Mouse (Mus musculus) embryonic facial prominence, embryonic 12.5 days (tissue): ENCODE measurements around the gene Gm20767. TPM values are rescaled to one million over a fixed set of nuclear protein-coding genes. Genes with fewer than 3 reads are reported as not detected.
"Not testable (repeated sequence)": the region's sequence is repeated elsewhere in the genome, so short reads cannot be mapped to it uniquely, and the experiment has no call there.

Source experiments
- ATAC-seq: fragments of 200-750 bp; cut with Nextera tagmentation; 2 replicates; pipeline ENCODE4 v1.8.0; 2017; ENCODE audit not compliant: insufficient number of reproducible peaks, insufficient read depth, low FRiP score, low TSS enrichment
- H3K27ac ChIP-seq: fragments of 300-500 bp; sonication (generic); 2 replicates; pipeline ENCODE4 v1.5.1; 2016; ENCODE audit warnings: mild to moderate bottlenecking
- H3K27me3 ChIP-seq: fragments of 300-500 bp; sonication (generic); 2 replicates; pipeline ENCODE4 v1.6.1; 2016; ENCODE audit warnings: mild to moderate bottlenecking, moderate library complexity
- H3K36me3 ChIP-seq: fragments of 300-500 bp; sonication (generic); 2 replicates; pipeline ENCODE4 v1.6.1; 2016; ENCODE audit warnings: mild to moderate bottlenecking
- H3K4me1 ChIP-seq: fragments of 300-500 bp; sonication (generic); 2 replicates; pipeline ENCODE4 v1.6.1; 2016
- H3K4me2 ChIP-seq: fragments of 300-500 bp; sonication (generic); replicated peaks from 2 replicates; pipeline ENCODE4 v1.6.1; 2016; ENCODE audit warnings: mild to moderate bottlenecking, moderate library complexity
- H3K4me3 ChIP-seq: fragments of 300-500 bp; sonication (generic); 2 replicates; pipeline ENCODE4 v1.5.1; 2016; ENCODE audit warnings: mild to moderate bottlenecking
- H3K9ac ChIP-seq: fragments of 300-500 bp; sonication (generic); 2 replicates; pipeline ENCODE4 v1.6.1; 2016; ENCODE audit warnings: mild to moderate bottlenecking, moderate library complexity
- H3K9me3 ChIP-seq: fragments of 300-500 bp; sonication (generic); 2 replicates; pipeline ENCODE4 v1.6.1; 2016; ENCODE audit warnings: mild to moderate bottlenecking, moderate library complexity
- WGBS: fragments of 180-500 bp; shearing (Covaris S2); methylation state at CpG from one replicate; pipeline ENCODE4 v1.1.7; 2016; 5-methylcytosine and 5-hydroxymethylcytosine counted together
- polyA plus RNA-seq: library from polyadenylated mRNA; unstranded; fragments of >200 nt; fragmentation: Nextera tagmentation; extraction: Ambion mirVana; gene quantifications from 2 replicates; pipeline ENCODE4 v1.2.1, GENCODE M21; 2016

Gm20767 gene
- polyA plus RNA-seq, 1 experiment from 2014 or later: not detected

DNA sequence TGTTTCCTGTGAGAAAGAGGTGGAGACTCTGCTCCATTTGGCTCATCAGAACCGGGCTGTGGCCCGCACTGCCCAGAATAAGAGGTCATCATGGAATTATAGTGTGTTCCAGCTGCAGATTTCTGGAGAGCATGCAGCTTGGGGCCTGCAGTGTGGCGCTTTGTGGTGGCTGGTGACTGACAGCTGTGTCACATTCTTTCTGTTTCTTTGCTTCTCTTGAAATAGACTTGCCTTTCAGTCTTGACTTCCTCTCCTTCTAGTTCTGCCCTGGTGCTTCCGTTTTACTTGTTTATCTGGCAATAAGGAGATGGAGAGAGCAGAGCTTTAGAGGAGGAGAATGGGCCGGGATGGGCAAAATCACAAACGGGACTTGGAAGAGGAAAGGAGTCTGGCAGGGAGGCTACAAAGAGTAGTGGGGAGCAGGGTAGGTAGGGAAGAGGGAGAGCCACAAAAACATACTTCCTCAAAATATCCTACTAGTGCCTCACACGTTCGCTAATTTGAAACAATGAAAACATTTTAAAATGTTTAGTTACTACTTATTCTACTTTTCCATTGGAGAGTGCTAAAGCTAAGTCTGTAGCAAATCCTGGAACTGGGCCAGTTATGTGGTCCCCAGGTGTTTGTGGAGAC, 56.3 kb downstream of the Gm20767 start:
- not testable (repeated sequence) for H3K4me1 ChIP-seq, H3K36me3 ChIP-seq, H3K27ac ChIP-seq, ATAC-seq, H3K27me3 ChIP-seq, H3K9ac ChIP-seq, H3K9me3 ChIP-seq, H3K4me2 ChIP-seq, H3K4me3 ChIP-seq
- WGBS: 82% methylated on average over 7 of the region's 8 CpGs

Other genes starting within 250 kb of the Gm20767 start
- gene Tcstv1, start 245.5 kb upstream of the Gm20767 start, polyA plus RNA-seq: not detected in 2 replicates
- gene Gm21761, start 211.0 kb upstream of the Gm20767 start, polyA plus RNA-seq: not detected in 2 replicates
- not detected in 2 replicates for gene B020031M17Rik, start 189.4 kb upstream of the Gm20767 start, polyA plus RNA-seq
- gene Gm36079, start 113.2 kb upstream of the Gm20767 start, polyA plus RNA-seq: not detected in 2 replicates
- gene Gm21188, start 88.1 kb upstream of the Gm20767 start, polyA plus RNA-seq: not detected in 2 replicates
- not detected in 2 replicates for gene Gm21818, start 32.2 kb downstream of the Gm20767 start, polyA plus RNA-seq
- gene Gm21762, start 75.7 kb downstream of the Gm20767 start, polyA plus RNA-seq: not detected in 2 replicates
- gene Gm21731, start 98.9 kb downstream of the Gm20767 start, polyA plus RNA-seq: not detected in 2 replicates
- gene AF067061, start 122.9 kb downstream of the Gm20767 start, polyA plus RNA-seq: not detected in 2 replicates
- gene BC147527, start 160.1 kb downstream of the Gm20767 start, polyA plus RNA-seq: 0.18 TPM in 1 of 2 replicates, not detected in the other
- gene Tcstv3, start 176.6 kb downstream of the Gm20767 start, polyA plus RNA-seq: not detected in 2 replicates